Mouse (Mus musculus) gastrocnemius, adult 18-20 months (tissue): ENCODE results near the gene Birc3. TPM values are rescaled to one million over a fixed set of nuclear protein-coding genes. Genes with fewer than 3 reads are reported as not detected.
"Not testable (repeated sequence)": the region's sequence is repeated elsewhere in the genome, so short reads cannot be mapped to it uniquely, and the experiment has no call there.

ENCODE experiments used
- DNase-seq: peaks from one replicate; pipeline ENCODE4 v3.0.0; 2021; ENCODE audit warnings: low spot score
- total RNA-seq, 2 experiments: library from RNA; stranded (reverse); gene quantifications; 2 replicates each; pipeline ENCODE4 v1.2.3; 2021

The Birc3 gene
- total RNA-seq, 2 experiments from 2014 or later, result 7.4 to 10.3 TPM

DNA sequence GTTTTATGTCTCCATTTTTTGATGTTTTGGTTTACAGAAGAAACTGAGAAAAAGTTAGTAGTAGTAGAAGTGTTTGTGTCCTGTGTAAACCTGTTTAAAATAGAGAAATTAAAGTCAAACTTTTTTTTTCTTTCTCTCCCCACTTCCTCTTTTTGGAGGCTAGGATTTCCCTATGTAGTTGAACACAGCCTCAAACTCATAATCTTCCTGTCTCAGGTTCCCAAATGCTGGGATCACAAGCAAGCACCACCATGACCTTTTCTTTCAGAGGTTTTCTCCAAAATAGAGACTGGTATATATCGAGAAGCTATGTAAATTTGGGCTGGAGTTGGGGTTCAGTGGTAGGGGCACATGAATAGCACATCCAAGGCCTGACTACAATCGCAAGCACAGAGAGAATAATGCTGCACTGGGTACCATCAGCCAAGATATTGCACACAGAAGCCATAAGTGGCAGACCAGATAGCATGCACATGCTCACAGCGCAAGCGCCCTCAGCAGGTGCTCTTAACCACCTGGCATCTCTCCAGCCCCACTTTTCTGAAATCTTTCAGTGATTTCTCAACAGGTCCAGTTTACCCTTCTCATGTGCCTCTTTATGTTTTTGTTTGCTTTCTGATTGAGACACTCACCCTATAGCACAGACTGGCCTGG lies 4.0 kb downstream of the Birc3 start:
- DNase-seq, result no peak

GRCm38 (mm10) chr9:7867981-7868380 lies 5.0 kb downstream of the Birc3 start:
- no peak for DNase-seq

DNA sequence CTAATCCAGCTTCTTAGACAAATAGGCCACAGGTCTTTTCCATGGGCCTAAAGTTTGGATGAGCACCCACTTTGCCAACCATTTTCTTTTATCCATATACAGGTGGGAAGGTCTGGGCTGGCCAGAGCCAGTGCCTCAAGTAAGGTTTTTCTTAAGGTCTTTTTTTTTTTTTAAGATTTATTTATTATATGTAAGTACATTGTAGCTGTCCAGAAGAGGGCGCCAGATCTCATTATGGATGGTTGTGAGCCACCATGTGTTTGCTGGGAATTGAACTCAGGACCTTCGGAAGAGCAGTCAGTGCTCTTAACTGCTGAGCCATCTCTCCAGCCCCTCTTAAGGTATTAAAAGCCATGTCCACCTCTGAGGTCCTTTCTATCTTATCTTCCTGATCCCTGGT lies 6.0 kb downstream of the Birc3 start:
- not testable (repeated sequence) for DNase-seq

- no peak for DNase-seq
Observed at GRCm38 (mm10) chr9:7860976-7861375, 12.0 kb downstream of the Birc3 start.

GRCm38 (mm10) chr9:7855912-7856311 lies 17.1 kb downstream of the Birc3 start:
- no peak for DNase-seq

DNA sequence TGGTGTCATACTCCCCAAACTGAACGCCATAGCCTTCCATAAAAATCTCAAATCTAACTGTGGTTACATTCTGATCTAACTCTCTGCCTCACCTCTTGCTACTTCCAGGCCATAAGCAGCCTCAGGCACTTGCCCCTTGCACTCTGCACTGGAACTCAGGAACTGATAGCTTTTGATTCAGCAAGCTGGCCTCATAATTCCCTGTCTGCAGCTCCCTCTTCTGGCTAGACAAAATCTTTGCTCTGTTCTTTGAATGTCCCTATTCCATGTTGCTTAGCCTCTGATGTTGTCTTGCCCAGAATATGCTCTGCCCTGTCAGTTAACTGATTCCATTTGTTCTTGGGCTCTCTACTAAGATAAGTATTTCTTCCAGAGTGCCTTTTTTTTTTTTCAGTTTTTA lies 17.6 kb downstream of the Birc3 start:
- no peak for DNase-seq

- not testable (repeated sequence) for DNase-seq
Observed at GRCm38 (mm10) chr9:7854196-7854595, 18.8 kb downstream of the Birc3 start.

GRCm38 (mm10) chr9:7852346-7853230 lies 20.4 kb downstream of the Birc3 start:
- no peak for DNase-seq

DNA sequence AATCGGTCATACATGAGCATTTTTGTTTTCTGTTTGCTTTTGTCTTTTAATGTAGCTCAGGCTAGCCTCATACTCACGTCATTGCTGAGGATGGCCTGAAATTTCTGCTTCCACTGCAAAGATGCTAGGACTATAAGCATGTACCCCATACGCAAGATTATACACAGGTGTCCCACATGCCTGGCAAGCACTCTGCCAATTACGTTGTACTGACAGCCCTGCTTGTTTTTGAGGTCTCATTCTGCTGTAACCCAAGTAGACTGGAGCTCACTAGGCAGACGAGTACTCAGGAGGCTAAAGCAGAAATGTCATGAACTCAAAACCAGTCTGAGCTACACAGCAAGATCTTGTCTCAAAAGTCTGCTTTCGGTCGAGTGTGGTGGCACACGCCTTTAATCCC lies 21.1 kb downstream of the Birc3 start:
- DNase-seq, result no peak

DNA sequence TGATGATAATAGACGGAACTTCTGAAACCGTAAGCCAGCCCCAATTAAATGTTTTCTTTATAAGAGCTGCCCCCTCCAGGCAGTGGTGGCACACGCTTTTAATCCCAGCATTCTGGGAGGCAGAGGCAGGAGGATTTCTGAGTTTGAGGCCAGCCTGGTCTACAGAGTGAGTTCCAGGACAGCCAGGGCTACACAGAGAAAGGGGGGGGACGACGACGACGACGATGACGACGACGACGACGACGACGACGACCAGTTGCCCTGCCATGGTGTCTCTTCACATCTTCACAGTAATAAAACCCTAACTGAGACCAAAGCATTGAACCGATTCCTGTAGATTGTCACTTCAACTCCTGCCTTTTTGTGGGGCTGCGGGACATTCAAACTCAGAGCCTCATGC lies 24.8 kb downstream of the Birc3 start:
- DNase-seq, result no peak

GRCm38 (mm10) chr9:7846667-7847199 lies 26.3 kb downstream of the Birc3 start:
- no peak for DNase-seq

- no peak for DNase-seq
Observed at GRCm38 (mm10) chr9:7845216-7845895, 27.6 kb downstream of the Birc3 start.

DNA sequence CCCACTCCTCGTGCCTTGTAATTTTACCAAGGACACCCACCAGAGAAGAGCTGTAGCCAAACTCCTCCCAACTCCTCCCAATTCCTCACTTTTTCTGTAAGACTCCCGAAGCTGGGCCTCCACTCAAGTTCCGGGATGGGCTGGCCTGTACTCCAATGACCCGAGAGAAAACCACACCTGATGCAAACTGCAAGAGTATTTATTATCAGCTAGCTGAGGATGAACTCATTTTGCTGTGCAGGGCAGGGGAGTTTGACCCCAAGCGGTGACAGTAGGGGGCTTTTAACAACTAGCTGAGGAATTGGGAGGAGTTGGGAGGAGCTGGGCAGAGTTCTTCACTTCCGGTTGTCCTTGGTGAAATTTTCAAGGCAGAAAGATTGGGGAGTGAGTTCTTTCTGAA lies 31.8 kb downstream of the Birc3 start:
- no peak for DNase-seq

GRCm38 (mm10) chr9:7837806-7838440 lies 35.1 kb downstream of the Birc3 start:
- no peak for DNase-seq

DNA sequence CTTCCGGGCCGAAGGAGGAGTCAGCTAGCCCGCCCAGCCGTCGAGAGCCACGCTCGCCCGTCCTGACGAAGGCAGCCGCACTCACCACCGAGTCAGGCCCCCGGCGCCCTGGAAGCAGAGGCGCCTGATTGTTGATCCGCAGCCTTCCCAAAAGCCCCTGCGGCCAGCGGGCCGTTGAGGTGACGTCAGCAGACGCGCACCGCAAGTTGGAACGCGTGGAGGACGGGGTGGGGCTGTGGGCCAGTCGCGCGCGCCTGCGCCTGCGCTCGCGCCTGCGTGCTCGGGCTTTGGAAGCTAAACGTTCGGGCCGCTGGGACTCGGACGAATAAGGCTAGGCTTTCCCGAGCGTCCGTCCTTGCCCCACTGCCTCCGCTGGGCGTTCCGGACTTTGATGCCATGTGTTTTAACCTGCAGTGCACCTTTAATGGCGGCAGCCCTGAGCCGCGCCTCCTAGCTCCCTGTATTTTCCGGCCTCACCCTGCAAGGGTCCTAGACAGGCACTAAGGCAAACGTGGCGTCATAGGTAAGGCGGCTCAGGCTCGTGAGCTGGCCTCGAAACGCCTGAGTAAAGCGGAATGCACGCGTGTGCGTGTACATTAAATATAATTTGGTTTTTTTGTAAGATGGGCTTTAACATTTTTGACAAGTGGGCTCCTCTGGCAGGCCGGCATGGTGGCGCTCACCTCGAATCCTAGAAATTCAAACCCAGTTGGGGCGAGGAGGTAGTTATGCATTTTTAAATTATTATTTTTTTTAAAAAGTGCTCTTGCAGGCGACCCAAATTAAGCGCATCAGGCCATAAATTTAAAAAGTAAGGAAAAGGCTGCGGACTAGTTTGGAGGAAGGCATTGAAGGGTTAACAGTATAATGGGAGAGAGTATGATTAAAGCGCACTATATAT lies 35.8 kb downstream of the Birc3 start, which contains the start of gene Birc2:
TSS of gene Birc2 (minus strand) at position 160 of the 901 bp plus-strand sequence.
- DNase-seq, result peak; percentile 95

- peak; percentile 24 for DNase-seq
Observed at GRCm38 (mm10) chr9:7836331-7836730, 36.7 kb downstream of the Birc3 start.

DNA sequence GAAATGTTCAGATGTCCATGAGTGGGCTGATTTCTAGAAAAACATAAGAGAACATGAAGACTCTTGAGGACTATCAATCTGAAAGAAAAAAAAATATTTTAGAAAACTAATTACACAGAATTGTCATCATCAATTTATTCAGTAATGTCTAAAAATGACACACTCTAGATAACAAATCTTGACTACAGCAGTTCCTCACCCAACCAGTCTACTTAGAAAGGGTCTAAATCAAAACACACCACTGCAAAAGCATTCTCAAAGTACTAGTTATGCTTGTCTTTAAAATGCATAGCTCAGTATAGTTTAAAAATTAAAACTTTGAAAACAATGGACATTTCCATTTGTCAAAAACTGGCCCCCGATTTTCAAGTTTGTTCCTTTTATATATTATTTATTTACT lies 37.7 kb downstream of the Birc3 start:
- no peak for DNase-seq

DNA sequence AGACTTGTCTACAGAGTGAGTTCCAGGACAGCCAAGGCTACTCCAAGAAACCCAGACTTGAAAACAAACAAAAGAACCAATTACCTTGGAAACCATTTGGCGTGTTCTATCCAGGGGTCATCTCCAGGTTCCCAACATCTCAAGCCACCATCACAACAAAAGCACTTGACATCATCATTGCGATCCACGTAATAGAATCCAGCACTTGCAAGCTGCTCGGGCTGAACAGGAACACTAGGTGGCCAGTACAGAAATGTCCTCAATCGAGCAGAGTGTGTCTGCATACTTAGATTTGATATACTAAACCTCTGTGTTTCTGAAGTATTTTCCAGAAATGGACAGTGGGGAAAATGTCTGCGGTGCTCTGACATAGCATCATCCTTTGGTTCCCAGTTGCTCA lies 39.6 kb downstream of the Birc3 start:
- no peak for DNase-seq

DNA sequence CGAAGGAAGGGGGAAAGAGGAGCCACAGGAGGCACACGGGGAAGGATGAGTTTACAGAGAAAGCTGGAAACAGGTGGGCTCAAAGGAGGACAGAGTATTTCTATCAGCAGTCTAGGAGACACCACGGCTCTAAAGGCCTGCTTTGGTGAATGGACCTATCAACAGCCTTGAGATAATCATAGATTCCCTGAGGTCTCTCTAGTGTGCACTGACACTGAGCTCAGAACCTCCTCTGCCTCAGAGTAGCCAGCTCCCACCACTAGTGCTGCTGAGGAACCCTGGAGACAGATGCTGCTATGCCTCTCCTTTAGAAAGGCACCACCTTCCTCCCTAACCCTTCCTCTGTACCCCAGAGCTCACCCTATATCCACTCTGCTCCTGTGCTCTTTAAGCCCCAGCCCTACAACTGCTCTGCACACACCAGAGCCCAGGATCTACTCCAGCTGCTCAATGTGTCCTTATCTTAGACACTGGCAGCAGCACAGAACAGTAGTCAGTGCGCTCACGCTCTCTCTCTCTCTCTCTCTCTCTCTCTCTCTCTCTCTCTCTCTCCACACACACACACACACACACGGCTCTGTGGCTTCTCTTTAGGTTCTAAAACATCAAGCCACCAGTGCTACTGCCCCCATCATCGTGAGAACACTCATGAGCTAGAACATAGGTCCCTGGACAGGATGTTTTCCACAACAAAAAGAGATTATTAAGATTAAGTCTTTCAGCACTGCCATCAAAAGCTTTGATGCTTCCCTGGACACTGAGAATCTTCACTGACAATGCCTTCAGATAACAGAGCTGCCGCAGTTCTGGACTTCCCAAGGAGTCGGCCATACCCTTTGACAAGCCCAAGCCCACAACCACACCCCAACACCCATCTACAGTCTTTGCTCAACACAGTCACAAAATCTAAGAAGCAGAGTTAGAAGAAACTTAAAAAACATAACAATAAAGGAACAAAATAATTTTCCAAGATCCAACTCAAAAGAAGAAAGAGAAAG lies 43.2 kb downstream of the Birc3 start:
- no peak for DNase-seq
